Mouse (Mus musculus) bone marrow macrophage, adult 2 months (primary cell): ENCODE measurements around the gene Btg2.
A peak's percentile ranks its signal among the peaks of the same experiment; 100 is the strongest.

Experiments used
- CTCF ChIP-seq: IDR thresholded peaks from 2 replicates; pipeline ENCODE4 v1.5.1; 2012; ENCODE audit warnings: low read depth, mild to moderate bottlenecking, low read length, moderate library complexity
- POLR2A ChIP-seq: IDR thresholded peaks from 2 replicates; pipeline ENCODE4 v1.6.1; 2012; ENCODE audit warnings: mild to moderate bottlenecking, low read depth, low read length, borderline replicate concordance

DNA sequence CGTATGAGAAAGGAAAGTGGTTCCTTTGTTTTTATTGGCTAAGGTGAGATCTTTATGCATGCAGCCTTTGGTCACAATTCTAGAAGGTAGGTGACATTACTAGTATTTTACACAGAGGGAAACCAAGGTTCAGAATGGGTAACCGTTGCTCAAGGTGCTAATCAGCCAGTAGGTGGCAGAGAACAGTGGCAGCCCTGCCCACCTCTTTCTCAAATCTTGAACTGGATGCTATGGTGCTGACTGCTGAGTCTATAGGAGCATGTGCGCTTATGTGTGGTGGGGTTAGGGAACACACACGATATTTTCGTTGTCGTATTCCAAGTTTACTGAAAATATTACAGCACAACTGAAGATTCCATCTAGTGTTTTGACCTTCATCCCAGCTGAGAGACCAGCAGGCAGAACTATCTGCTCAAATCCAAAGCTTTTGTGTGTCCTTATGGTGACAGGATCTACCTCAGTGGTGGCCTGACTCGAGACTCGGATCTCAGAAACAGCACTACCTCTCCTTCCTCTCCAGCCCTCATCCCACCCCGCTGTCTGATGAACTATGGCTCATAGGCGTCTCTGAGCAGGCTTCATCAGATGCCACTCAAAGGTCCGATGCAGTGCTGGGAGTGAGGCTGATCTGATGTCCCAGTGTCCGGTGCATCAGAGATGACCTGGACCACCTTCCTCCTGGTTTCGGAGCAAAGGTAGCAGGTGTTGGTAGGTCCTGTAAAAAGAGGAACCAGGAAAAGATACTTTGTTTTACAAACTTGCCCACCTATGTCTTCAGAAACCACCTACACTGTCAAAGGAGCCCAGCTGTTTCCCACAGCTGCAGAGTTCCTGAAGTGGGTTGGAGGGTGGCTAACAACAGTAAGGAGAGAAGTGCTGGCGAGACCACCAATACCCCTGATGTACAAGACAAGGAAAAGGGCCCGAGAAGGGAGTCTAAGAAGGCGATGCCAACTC, 18.9 kb downstream of the Btg2 start:
- 0 out of 2 replicates have a peak, but pooled peaks have one; percentile 20 for TF ChIP-seq CTCF
- no peak for TF ChIP-seq POLR2A
